Mouse (Mus musculus) stomach, postnatal 0 days (tissue): ENCODE data around the gene Cers4. TPM values are rescaled to one million over a fixed set of nuclear protein-coding genes. Genes with fewer than 3 reads are reported as not detected.
A peak's percentile ranks its signal among the peaks of the same experiment; 100 is the strongest.

Experiments
- ATAC-seq: fragments of 200-750 bp; cut with Nextera tagmentation; 2 replicates; pipeline ENCODE4 v1.8.0; 2017; ENCODE audit not compliant: low FRiP score, low TSS enrichment
- DNase-seq: peaks from one replicate; pipeline ENCODE4 v3.0.0-alpha.2; 2016; ENCODE audit warnings: low spot score
- H3K27ac ChIP-seq: fragments of 300-500 bp; sonication (generic); replicated peaks from 2 replicates; pipeline ENCODE4 v1.5.1; 2014; ENCODE audit warnings: mild to moderate bottlenecking, control low read depth
- H3K27me3 ChIP-seq: fragments of 300-500 bp; sonication (generic); 2 replicates; pipeline ENCODE4 v1.6.1; 2014; ENCODE audit warnings: low read length; ENCODE audit not compliant: control insufficient read depth, insufficient read depth
- H3K36me3 ChIP-seq: fragments of 300-500 bp; sonication (generic); 2 replicates; pipeline ENCODE4 v1.6.1; 2014; ENCODE audit warnings: low read length, mixed read lengths; ENCODE audit not compliant: control insufficient read depth, insufficient read depth
- H3K4me1 ChIP-seq: fragments of 300-500 bp; sonication (generic); replicated peaks from 2 replicates; pipeline ENCODE4 v1.6.1; 2014; ENCODE audit warnings: antibody characterized with exemption; ENCODE audit not compliant: control insufficient read depth, insufficient read depth
- H3K4me2 ChIP-seq: fragments of 300-500 bp; sonication (generic); replicated peaks from 2 replicates; pipeline ENCODE4 v1.6.1; 2014; ENCODE audit warnings: low read depth, mild to moderate bottlenecking, control low read depth, moderate library complexity
- H3K4me3 ChIP-seq: fragments of 300-500 bp; sonication (generic); 2 replicates; pipeline ENCODE4 v1.5.1; 2014; ENCODE audit warnings: low read depth, low read length, control low read depth
- H3K9ac ChIP-seq: fragments of 300-500 bp; sonication (generic); 2 replicates; pipeline ENCODE4 v1.6.1; 2014; ENCODE audit warnings: mild to moderate bottlenecking, low read length, control low read depth, mixed read lengths
- H3K9me3 ChIP-seq: fragments of 300-500 bp; sonication (generic); 2 replicates; pipeline ENCODE4 v1.6.1; 2016; ENCODE audit warnings: low read length; ENCODE audit not compliant: control insufficient read depth
- CTCF ChIP-seq: IDR thresholded peaks from 2 replicates; pipeline ENCODE4 v1.5.1; 2016; ENCODE audit warnings: antibody characterized with exemption, low read depth, mild to moderate bottlenecking, moderate library complexity
- EP300 ChIP-seq: optimal IDR thresholded peaks from 2 replicates; pipeline ENCODE3; 2016; ENCODE audit warnings: antibody characterized with exemption
- WGBS: fragments of 180-500 bp; shearing (Covaris S2); extraction: QIAGEN DNeasy Blood & Tissue Kit; methylation state at CpG from one replicate; pipeline ENCODE4 v1.1.7; 2014; 5-methylcytosine and 5-hydroxymethylcytosine counted together
- polyA plus RNA-seq: library from polyadenylated mRNA; unstranded; fragments of >200 nt; fragmentation: Nextera tagmentation; extraction: Ambion mirVana; gene quantifications from 2 replicates; pipeline ENCODE4 v1.2.1, GENCODE M21; 2015

Gene Cers4
- polyA plus RNA-seq, 1 experiment from 2014 or later, result 25.9 TPM

GRCm38 (mm10) chr8:4507527-4507926, 14.7 kb downstream of the Cers4 start:
- H3K9me3 ChIP-seq, result no peaks in the 10 kb centered on the region
- H3K27me3 ChIP-seq, result no peaks in the 10 kb centered on the region
- H3K36me3 ChIP-seq, result no peaks in the 10 kb centered on the region
- DNase-seq (no peak), ATAC-seq (no peak)
- H3K9ac ChIP-seq, result no peak overlapping the region
- TF ChIP-seq CTCF, result no peak
- no peak for TF ChIP-seq EP300
- no peak overlapping the region for H3K27ac ChIP-seq
- peaks cover 15% of the 10 kb centered on the region; the same call in 1 of the 2 replicates for H3K4me1 ChIP-seq
- no peak overlapping the region for H3K4me3 ChIP-seq
- 68% methylated on average over 5 of the region's 5 CpGs for WGBS
- H3K4me2 ChIP-seq, result no peak overlapping the region

- DNase-seq, result peak; percentile 25
- peak overlapping the region; percentile 81; the same call in 1 of the 2 replicates for H3K27ac ChIP-seq
- H3K9me3 ChIP-seq, result no peaks in the 10 kb centered on the region
- H3K4me3 ChIP-seq, result no peak overlapping the region
- peaks cover 16% of the 10 kb centered on the region; the same call in 1 of the 2 replicates for H3K4me1 ChIP-seq
- H3K27me3 ChIP-seq, result no peaks in the 10 kb centered on the region
- no peak for TF ChIP-seq EP300
- TF ChIP-seq CTCF, result peak; percentile 67
- peak; percentile 56 for ATAC-seq
- no peak overlapping the region for H3K4me2 ChIP-seq
- WGBS, result 70% methylated on average over 4 of the region's 4 CpGs
- no peak overlapping the region for H3K9ac ChIP-seq
- H3K36me3 ChIP-seq, result no peaks in the 10 kb centered on the region
Measured at GRCm38 (mm10) chr8:4510824-4511223, 18.0 kb downstream of the Cers4 start.

GRCm38 (mm10) chr8:4511429-4512115, 18.7 kb downstream of the Cers4 start:
- no peaks in the 10 kb centered on the region for H3K9me3 ChIP-seq
- TF ChIP-seq EP300, result no peak
- TF ChIP-seq CTCF, result no peak
- H3K27ac ChIP-seq, result peak overlapping the region; percentile 81
- H3K27me3 ChIP-seq, result no peaks in the 10 kb centered on the region
- DNase-seq, result no peak
- ATAC-seq, result peak; percentile 59
- H3K36me3 ChIP-seq, result no peaks in the 10 kb centered on the region; the same call in 1 of the 2 replicates
- no peak overlapping the region for H3K9ac ChIP-seq
- H3K4me3 ChIP-seq, result no peak overlapping the region
- 15% methylated on average over 2 of the region's 2 CpGs for WGBS
- H3K4me1 ChIP-seq, result peaks cover 16% of the 10 kb centered on the region; the same call in 1 of the 2 replicates
- H3K4me2 ChIP-seq, result peak overlapping the region; percentile 18; the same call in 1 of the 2 replicates

- H3K9ac ChIP-seq, result 0 out of 2 replicates have a peak overlapping the region, but pooled peaks have one; percentile 2
- no peak for TF ChIP-seq EP300
Measured at GRCm38 (mm10) chr8:4512116-4512495, 19.3 kb downstream of the Cers4 start.

GRCm38 (mm10) chr8:4516162-4516561, 23.3 kb downstream of the Cers4 start:
- H3K27ac ChIP-seq, result no peak overlapping the region
- peaks cover 11% of the 10 kb centered on the region; the same call in 1 of the 2 replicates for H3K4me1 ChIP-seq
- DNase-seq (peak; percentile 73), ATAC-seq (peak; percentile 42; the same call in 1 of the 2 replicates)
- H3K27me3 ChIP-seq, result no peaks in the 10 kb centered on the region
- no peak overlapping the region for H3K4me2 ChIP-seq
- H3K9me3 ChIP-seq, result no peaks in the 10 kb centered on the region
- TF ChIP-seq CTCF (peak; percentile 92), EP300 (no peak)
- 67% methylated on average over 2 of the region's 2 CpGs for WGBS
- no peak overlapping the region for H3K4me3 ChIP-seq
- H3K36me3 ChIP-seq, result peaks cover 23% of the 10 kb centered on the region
- no peak overlapping the region for H3K9ac ChIP-seq

More at GRCm38 (mm10) chr8:4512116-4512495, 19.3 kb downstream of the Cers4 start:
- WGBS, result 11% methylated on average over 7 of the region's 8 CpGs
- ATAC-seq (peak; percentile 73), DNase-seq (peak; percentile 51)
- Histone ChIP-seq H3K27me3 (no peaks in the 10 kb centered on the region), H3K4me3 (no peak overlapping the region), H3K36me3 (no peaks in the 10 kb centered on the region; the same call in none of the 2 replicates), H3K9me3 (no peaks in the 10 kb centered on the region), H3K27ac (peak overlapping the region; percentile 81), H3K4me1 (peaks cover 16% of the 10 kb centered on the region; the same call in 1 of the 2 replicates), H3K4me2 (peak overlapping the region; percentile 18; the same call in 1 of the 2 replicates)

- H3K4me2 ChIP-seq, result no peak overlapping the region
- no peaks in the 10 kb centered on the region for H3K27me3 ChIP-seq
- H3K9ac ChIP-seq, result no peak overlapping the region
- no peak for TF ChIP-seq EP300
- TF ChIP-seq CTCF, result no peak
- DNase-seq, result no peak
- WGBS, result 79% methylated on average over 4 of the region's 4 CpGs
- H3K4me1 ChIP-seq, result no peaks in the 10 kb centered on the region
- peaks cover 40% of the 10 kb centered on the region for H3K36me3 ChIP-seq
- H3K27ac ChIP-seq, result no peak overlapping the region
- no peaks in the 10 kb centered on the region for H3K9me3 ChIP-seq
- no peak overlapping the region for H3K4me3 ChIP-seq
- ATAC-seq, result no peak
Measured at GRCm38 (mm10) chr8:4521472-4521871, 28.6 kb downstream of the Cers4 start.
